Mouse (Mus musculus): Measurements from ENCODE around the gene Inpp5d. TPM values are rescaled to one million over a fixed set of nuclear protein-coding genes. Genes with fewer than 3 reads are reported as not detected.

Gene Inpp5d
- polyA plus RNA-seq, 1 experiment: 86.5 TPM

DNA sequence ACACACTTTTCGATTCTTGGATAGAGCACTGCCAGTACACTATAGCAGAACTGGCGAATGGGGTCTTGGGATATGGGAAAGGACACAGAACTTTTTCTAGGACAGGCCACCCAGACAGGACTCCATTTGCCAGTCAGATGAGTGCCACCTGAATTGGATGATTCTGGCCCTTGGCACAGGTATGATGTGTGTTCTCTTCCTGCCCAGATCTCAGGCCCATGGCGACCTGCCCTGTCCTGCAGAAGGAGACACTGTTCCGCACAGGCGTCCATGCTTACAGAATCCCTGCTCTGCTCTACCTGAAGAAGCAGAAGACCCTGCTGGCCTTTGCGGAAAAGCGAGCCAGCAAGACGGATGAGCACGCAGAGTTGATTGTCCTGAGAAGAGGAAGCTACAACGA is 25.4 kb upstream of the Inpp5d start:
- 91% methylated on average over 10 of the region's 10 CpGs for WGBS
- TF ChIP-seq CTCF (IDR thresholded peaks at IDR 0.05; ENCODE audit: insufficient read depth, low read length) (no peak), POLR2A (IDR thresholded peaks at IDR 0.05; ENCODE audit: borderline replicate concordance, extremely low read depth, low read depth, low read length) (no peak)
- no peak for DNase-seq
- Histone ChIP-seq H3K4me3 (replicated peaks; ENCODE audit: extremely low read depth, low read depth, low read length) (no peak overlapping the region), H3K4me1 (ENCODE audit: control insufficient read depth, insufficient read depth, low read length) (no peaks in the 10 kb centered on the region)

DNA sequence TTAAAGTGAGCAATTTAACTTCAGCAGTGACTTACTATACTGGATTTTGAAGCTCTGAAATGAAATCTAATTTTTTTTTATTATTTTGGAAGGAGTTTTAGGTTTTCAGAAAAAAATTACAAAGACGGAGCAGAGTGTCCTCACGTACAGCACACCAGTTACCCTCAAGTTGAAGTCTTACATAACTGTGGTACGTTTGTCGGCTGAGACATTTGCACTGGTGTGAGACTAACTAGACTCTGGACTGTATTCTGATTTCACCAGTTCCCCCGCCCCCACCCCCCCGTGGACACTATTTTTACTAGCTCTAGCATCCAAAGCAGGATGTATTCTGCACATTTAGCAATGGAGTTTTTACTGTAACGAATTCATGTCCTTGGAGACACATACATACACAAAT is 19.6 kb upstream of the Inpp5d start:
- 72% methylated on average over 7 of the region's 7 CpGs for WGBS
- H3K4me3 ChIP-seq (replicated peaks; ENCODE audit: extremely low read depth, low read depth, low read length): no peak overlapping the region
- TF ChIP-seq POLR2A (IDR thresholded peaks at IDR 0.05; ENCODE audit: borderline replicate concordance, extremely low read depth, low read depth, low read length): no peak
- no peak for TF ChIP-seq CTCF (IDR thresholded peaks at IDR 0.05; ENCODE audit: insufficient read depth, low read length)
- no peak for DNase-seq
- H3K4me1 ChIP-seq (ENCODE audit: control insufficient read depth, insufficient read depth, low read length): no peaks in the 10 kb centered on the region

GRCm38 (mm10) chr1:87601801-87602200 is 18.3 kb upstream of the Inpp5d start:
- no peak for TF ChIP-seq CTCF (IDR thresholded peaks at IDR 0.05; ENCODE audit: insufficient read depth, low read length)
- no peak for TF ChIP-seq POLR2A (IDR thresholded peaks at IDR 0.05; ENCODE audit: borderline replicate concordance, extremely low read depth, low read depth, low read length)
- WGBS: 70% methylated on average over 2 of the region's 2 CpGs
- Histone ChIP-seq H3K4me1 (ENCODE audit: control insufficient read depth, insufficient read depth, low read length) (no peaks in the 10 kb centered on the region), H3K4me3 (replicated peaks; ENCODE audit: extremely low read depth, low read depth, low read length) (no peak overlapping the region)
- no peak for DNase-seq

DNA sequence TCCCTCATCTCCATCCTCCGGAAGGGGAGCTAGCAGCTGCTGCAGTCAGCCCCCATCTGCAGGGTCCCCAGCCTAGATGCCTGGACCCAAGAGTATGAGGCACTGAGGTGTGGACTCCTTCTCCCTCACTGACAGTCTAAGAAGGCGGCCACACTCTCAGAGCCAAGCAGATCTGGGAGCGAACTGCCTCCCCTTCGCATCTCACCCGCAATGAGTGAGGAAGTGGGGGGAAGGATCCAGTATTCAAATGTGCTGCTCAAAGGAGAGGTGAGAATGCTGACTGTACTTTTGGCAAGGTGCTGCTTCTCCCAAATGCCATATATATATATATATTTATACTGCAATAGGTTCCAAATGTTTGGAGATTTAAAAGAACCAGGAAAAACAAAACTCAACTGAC is 16.7 kb upstream of the Inpp5d start:
- WGBS: 91% methylated on average over 5 of the region's 5 CpGs
- Histone ChIP-seq H3K4me3 (replicated peaks; ENCODE audit: extremely low read depth, low read depth, low read length) (no peak overlapping the region), H3K4me1 (ENCODE audit: control insufficient read depth, insufficient read depth, low read length) (no peaks in the 10 kb centered on the region)
- no peak for DNase-seq
- no peak for TF ChIP-seq CTCF (IDR thresholded peaks at IDR 0.05; ENCODE audit: insufficient read depth, low read length)
- TF ChIP-seq POLR2A (IDR thresholded peaks at IDR 0.05; ENCODE audit: borderline replicate concordance, extremely low read depth, low read depth, low read length): no peak

GRCm38 (mm10) chr1:87605296-87605695 is 14.8 kb upstream of the Inpp5d start:
- Histone ChIP-seq H3K4me1 (ENCODE audit: control insufficient read depth, insufficient read depth, low read length) (no peaks in the 10 kb centered on the region), H3K4me3 (replicated peaks; ENCODE audit: extremely low read depth, low read depth, low read length) (no peak overlapping the region)
- no peak for DNase-seq
- WGBS: 69% methylated on average over 2 of the region's 2 CpGs
- no peak for TF ChIP-seq POLR2A (IDR thresholded peaks at IDR 0.05; ENCODE audit: borderline replicate concordance, extremely low read depth, low read depth, low read length)
- TF ChIP-seq CTCF (IDR thresholded peaks at IDR 0.05; ENCODE audit: insufficient read depth, low read length): no peak

DNA sequence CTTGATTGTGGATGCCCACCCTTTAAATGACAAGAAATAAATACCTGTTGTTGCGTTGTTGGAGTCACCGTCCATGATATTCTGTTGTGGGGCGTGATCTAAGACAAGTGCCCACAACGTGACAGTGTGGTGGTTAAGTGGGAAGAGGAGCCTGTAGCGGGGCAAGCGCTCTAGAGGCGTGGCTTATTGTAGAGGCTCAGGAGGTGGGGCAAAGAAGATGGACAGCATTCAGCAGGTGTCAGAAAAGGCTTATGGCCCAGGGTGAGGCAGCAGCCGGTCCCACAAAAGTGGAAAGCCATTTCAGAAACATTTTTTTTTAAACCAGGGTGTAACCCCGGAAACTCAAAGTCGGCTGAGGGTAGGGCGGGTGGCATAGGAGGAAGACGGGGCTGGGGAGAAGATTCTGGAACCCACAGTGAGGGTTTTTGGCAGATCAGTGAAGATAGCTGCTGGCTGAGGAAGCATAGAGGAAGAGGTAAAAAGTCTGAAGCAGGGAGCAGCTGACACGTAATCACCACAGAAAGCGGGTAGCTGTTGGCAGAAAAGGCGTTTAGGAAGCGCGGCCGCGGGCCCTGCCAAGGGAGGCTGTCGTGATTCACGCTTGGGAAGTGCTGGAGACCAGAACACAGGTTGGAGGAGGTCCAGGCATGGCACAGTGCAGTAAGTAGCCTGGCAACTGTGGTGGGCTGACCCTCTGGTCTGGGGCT is 12.6 kb upstream of the Inpp5d start:
- no peak overlapping the region for H3K4me3 ChIP-seq (replicated peaks; ENCODE audit: extremely low read depth, low read depth, low read length)
- no peaks in the 10 kb centered on the region for H3K4me1 ChIP-seq (ENCODE audit: control insufficient read depth, insufficient read depth, low read length)
- no peak for TF ChIP-seq CTCF (IDR thresholded peaks at IDR 0.05; ENCODE audit: insufficient read depth, low read length)
- no peak for TF ChIP-seq POLR2A (IDR thresholded peaks at IDR 0.05; ENCODE audit: borderline replicate concordance, extremely low read depth, low read depth, low read length)
- no peak for DNase-seq
- 66% methylated on average over 21 of the region's 21 CpGs for WGBS

GRCm38 (mm10) chr1:87608416-87609046 is 11.6 kb upstream of the Inpp5d start:
- no peaks in the 10 kb centered on the region for H3K4me1 ChIP-seq (ENCODE audit: control insufficient read depth, insufficient read depth, low read length)
- no peak for TF ChIP-seq POLR2A (IDR thresholded peaks at IDR 0.05; ENCODE audit: borderline replicate concordance, extremely low read depth, low read depth, low read length)
- TF ChIP-seq CTCF (IDR thresholded peaks at IDR 0.05; ENCODE audit: insufficient read depth, low read length): peak; percentile 79
- DNase-seq: peak; percentile 81
- WGBS: 34% methylated on average over 7 of the region's 7 CpGs
- H3K4me3 ChIP-seq (replicated peaks; ENCODE audit: extremely low read depth, low read depth, low read length): no peak overlapping the region

GRCm38 (mm10) chr1:87614576-87615295 is 5.4 kb upstream of the Inpp5d start:
- TF ChIP-seq POLR2A (IDR thresholded peaks at IDR 0.05; ENCODE audit: borderline replicate concordance, extremely low read depth, low read depth, low read length) (no peak), CTCF (IDR thresholded peaks at IDR 0.05; ENCODE audit: insufficient read depth, low read length) (no peak)
- 85% methylated on average over 2 of the region's 2 CpGs for WGBS
- H3K4me3 ChIP-seq (replicated peaks; ENCODE audit: extremely low read depth, low read depth, low read length): no peak overlapping the region
- DNase-seq: no peak
- no peaks in the 10 kb centered on the region for H3K4me1 ChIP-seq (ENCODE audit: control insufficient read depth, insufficient read depth, low read length)

DNA sequence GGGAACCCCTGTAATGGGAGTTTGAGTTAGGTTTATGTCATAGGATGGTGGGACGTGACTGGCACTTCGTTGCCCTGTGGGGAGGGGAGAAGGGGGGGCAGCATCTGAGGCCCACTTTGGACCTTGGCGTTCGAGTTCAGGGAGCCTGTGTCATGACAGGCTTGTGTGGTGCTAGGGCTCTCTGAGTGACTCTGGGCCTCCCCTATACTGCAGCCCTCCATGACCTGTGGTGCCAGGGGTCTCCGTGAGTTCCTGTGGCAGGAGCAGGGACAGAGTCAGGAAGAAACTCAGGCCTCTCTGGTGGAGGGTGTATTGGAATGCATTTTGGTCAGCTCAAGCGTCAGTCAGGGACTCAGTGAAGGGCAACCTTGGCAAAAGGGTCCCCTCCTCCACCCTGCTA is 581 bp downstream of the Inpp5d start:
- peak overlapping the region; percentile 85 for H3K4me3 ChIP-seq (replicated peaks; ENCODE audit: extremely low read depth, low read depth, low read length)
- 48% methylated on average over 6 of the region's 6 CpGs for WGBS

More for the DNA sequence above, 581 bp downstream of the Inpp5d start:
- TF ChIP-seq CTCF (IDR thresholded peaks at IDR 0.05; ENCODE audit: insufficient read depth, low read length): no peak
- TF ChIP-seq POLR2A (IDR thresholded peaks at IDR 0.05; ENCODE audit: borderline replicate concordance, extremely low read depth, low read depth, low read length): no peak
- H3K4me1 ChIP-seq (ENCODE audit: control insufficient read depth, insufficient read depth, low read length): peaks cover 6% of the 10 kb centered on the region
- no peak for DNase-seq
